Mouse (Mus musculus) ES-E14 (cell line): ENCODE results near the gene Hba-a1. TPM values are rescaled to one million over a fixed set of nuclear protein-coding genes. Genes with fewer than 3 reads are reported as not detected.

Experiments
- DNase-seq: peaks from one replicate; pipeline ENCODE4 v3.0.0-alpha.2; 2013; ENCODE audit warnings: low read depth, low spot score
- H3K27ac ChIP-seq: 2 replicates; pipeline ENCODE4 v1.5.1; 2012; ENCODE audit warnings: low read depth, mild to moderate bottlenecking, low read length, moderate library complexity, mixed read lengths; ENCODE audit not compliant: poor library complexity, insufficient read depth, severe bottlenecking
- H3K36me3 ChIP-seq: 2 replicates; pipeline ENCODE4 v1.6.1; 2012; ENCODE audit warnings: mild to moderate bottlenecking, low read length, moderate library complexity, mixed read lengths; ENCODE audit not compliant: control insufficient read depth, poor library complexity, insufficient read depth, severe bottlenecking
- H3K4me1 ChIP-seq, 2 experiments: fragments of 150-350 bp in 1 of 2; sonication (generic) in 1 of 2; 2 replicates each; pipeline ENCODE4 v1.6.1; 2012; ENCODE audit warnings: low read length in 2 of 2, mild to moderate bottlenecking in 1 of 2, mixed read lengths in 1 of 2; ENCODE audit not compliant: control insufficient read depth in 2 of 2, insufficient read depth in 2 of 2, poor library complexity in 1 of 2
- H3K4me3 ChIP-seq, 2 experiments: fragments of 150-350 bp in 1 of 2; sonication (generic) in 1 of 2; 2 replicates each; pipeline ENCODE4 v1.5.1; 2012; ENCODE audit warnings: low read length in 2 of 2, low read depth in 1 of 2, mild to moderate bottlenecking in 1 of 2, mixed read lengths in 1 of 2; ENCODE audit not compliant: insufficient read depth in 1 of 2, poor library complexity in 1 of 2, severe bottlenecking in 1 of 2
- H3K9ac ChIP-seq: 2 replicates; pipeline ENCODE4 v1.6.1; 2012; ENCODE audit warnings: low read depth, mild to moderate bottlenecking, low read length, mixed read lengths; ENCODE audit not compliant: poor library complexity, insufficient read depth, severe bottlenecking
- H3K9me3 ChIP-seq: fragments of 150-350 bp; sonication (generic); 2 replicates; pipeline ENCODE4 v1.6.1; 2012; ENCODE audit warnings: low read depth, mild to moderate bottlenecking, low read length; ENCODE audit not compliant: control insufficient read depth, insufficient read depth
- CHD2 ChIP-seq: IDR thresholded peaks from 2 replicates; pipeline ENCODE4 v1.6.1; 2014; ENCODE audit warnings: mild to moderate bottlenecking, low read depth, low read length, inconsistent platforms
- HCFC1 ChIP-seq: IDR thresholded peaks from 2 replicates; pipeline ENCODE4 v1.6.1; 2012; ENCODE audit warnings: low read length, inconsistent platforms, borderline replicate concordance; ENCODE audit not compliant: insufficient read depth
- MAFK ChIP-seq: IDR thresholded peaks from 2 replicates; pipeline ENCODE4 v1.6.1; 2014; ENCODE audit warnings: mild to moderate bottlenecking, low read depth, low read length, inconsistent platforms; ENCODE audit not compliant: insufficient read depth
- ZC3H11A ChIP-seq: IDR thresholded peaks from 2 replicates; pipeline ENCODE4 v1.6.1; 2012; ENCODE audit warnings: low read depth, mild to moderate bottlenecking, inconsistent platforms, low read length, borderline replicate concordance
- ZNF384 ChIP-seq: IDR thresholded peaks from 2 replicates; pipeline ENCODE4 v1.6.1; 2012; ENCODE audit warnings: low read depth, low read length, inconsistent platforms
- in situ Hi-C, 2 experiments: fragments of 600-800 bp; cut with MboI; formaldehyde crosslinking; loops; one replicate each; pipeline ENCODE4 v1.15.1; 2025; ENCODE audit warnings: low sequenced_read_pairs in 2 of 2, inconsistent platforms in 1 of 2; ENCODE audit not compliant: unreplicated experiment in 2 of 2
- total RNA-seq: library from RNA; depleted of rRNA; stranded (reverse); fragments of 300-350 nt; gene quantifications from 2 replicates; pipeline ENCODE4 v1.2.3, GENCODE M21; 2012

Gene Hba-a1
- total RNA-seq, 1 experiment: not detected

- peak overlapping the region; percentile 82 to 94 for H3K4me3 ChIP-seq
- TF ChIP-seq HCFC1: no peak
- TF ChIP-seq ZC3H11A: no peak
- no peak for TF ChIP-seq CHD2
- TF ChIP-seq ZNF384: no peak
- no peak for TF ChIP-seq MAFK
- H3K4me1 ChIP-seq: peaks cover 0 to 3% of the 10 kb centered on the region in 2 experiments; a peak in 1 of 4 replicates
- H3K9me3 ChIP-seq: no peaks in the 10 kb centered on the region
- in situ Hi-C loops: no loop called here
- no peak overlapping the region for H3K27ac ChIP-seq
- H3K36me3 ChIP-seq: no peaks in the 10 kb centered on the region; the same call in 1 of the 2 replicates
- H3K9ac ChIP-seq: peak overlapping the region; percentile 99
- no peak for DNase-seq
These were observed 16.5 kb upstream of the Hba-a1 start for GRCm38 (mm10) chr11:32266776-32267175.

- Histone ChIP-seq H3K4me3 (peak within 1 kb of the TSS; percentile 82 to 94), H3K36me3 (no peaks in the 10 kb centered on the region; the same call in 1 of the 2 replicates), H3K27ac (peak within 1 kb of the TSS; percentile 50; the same call in 1 of the 2 replicates), H3K9me3 (no peaks in the 10 kb centered on the region), H3K4me1 (peaks cover 0 to 3% of the 10 kb centered on the region in 2 experiments; a peak in 1 of 4 replicates), H3K9ac (peak within 1 kb of the TSS; percentile 99)
- peak; percentile 78 for DNase-seq
- in situ Hi-C loops: no loop called here
- TF ChIP-seq ZNF384 (no peak), CHD2 (peak; percentile 98)
These were observed 16.0 kb upstream of the Hba-a1 start, which contains the start of gene Nprl3 for GRCm38 (mm10) chr11:32267188-32267884. Gene Nprl3 (minus strand): TSS chr11:32267707.

- Histone ChIP-seq H3K36me3 (no peaks in the 10 kb centered on the region), H3K4me3 (peak overlapping the region; percentile 82 to 94), H3K9me3 (no peaks in the 10 kb centered on the region), H3K4me1 (no peaks in the 10 kb centered on the region), H3K27ac (no peak overlapping the region), H3K9ac (peak overlapping the region; percentile 32; the same call in 1 of the 2 replicates)
- in situ Hi-C loops: no loop called here
- TF ChIP-seq CHD2: no peak
- TF ChIP-seq ZNF384: no peak
- TF ChIP-seq HCFC1: no peak
- no peak for TF ChIP-seq ZC3H11A
- TF ChIP-seq MAFK: no peak
- DNase-seq: no peak
These were observed 15.3 kb upstream of the Hba-a1 start for GRCm38 (mm10) chr11:32267964-32268363.

GRCm38 (mm10) chr11:32268952-32269351, 14.4 kb upstream of the Hba-a1 start:
- in situ Hi-C loops: no loop called here

GRCm38 (mm10) chr11:32271178-32271577, 12.1 kb upstream of the Hba-a1 start:
- H3K9me3 ChIP-seq: no peaks in the 10 kb centered on the region
- no peak overlapping the region for H3K27ac ChIP-seq
- no peak overlapping the region for H3K4me3 ChIP-seq
- DNase-seq: no peak
- H3K9ac ChIP-seq: no peak overlapping the region
- in situ Hi-C loops: no loop called here
- no peaks in the 10 kb centered on the region for H3K36me3 ChIP-seq
- TF ChIP-seq ZNF384 (no peak), CHD2 (no peak)
- H3K4me1 ChIP-seq: no peaks in the 10 kb centered on the region

More at GRCm38 (mm10) chr11:32268952-32269351, 14.4 kb upstream of the Hba-a1 start:
- Histone ChIP-seq H3K36me3 (no peaks in the 10 kb centered on the region), H3K9ac (no peak overlapping the region), H3K4me3 (no peak overlapping the region), H3K9me3 (no peaks in the 10 kb centered on the region), H3K4me1 (no peaks in the 10 kb centered on the region), H3K27ac (no peak overlapping the region)
- TF ChIP-seq CHD2 (no peak), MAFK (no peak), HCFC1 (no peak), ZC3H11A (no peak), ZNF384 (no peak)
- no peak for DNase-seq
